Mouse (Mus musculus) frontal cortex, postnatal 14 days (tissue): ENCODE results near the gene Acap1.
A peak's percentile ranks its signal among the peaks of the same experiment; 100 is the strongest.
"Not testable (repeated sequence)": the region's sequence is repeated elsewhere in the genome, so short reads cannot be mapped to it uniquely, and the experiment has no call there.

ENCODE experiments used
- DNase-seq, 2 experiments: peaks; one replicate each; pipeline ENCODE4 v3.0.0; 2022; ENCODE audit warnings: low spot score in 2 of 2

Acap1 gene

DNA sequence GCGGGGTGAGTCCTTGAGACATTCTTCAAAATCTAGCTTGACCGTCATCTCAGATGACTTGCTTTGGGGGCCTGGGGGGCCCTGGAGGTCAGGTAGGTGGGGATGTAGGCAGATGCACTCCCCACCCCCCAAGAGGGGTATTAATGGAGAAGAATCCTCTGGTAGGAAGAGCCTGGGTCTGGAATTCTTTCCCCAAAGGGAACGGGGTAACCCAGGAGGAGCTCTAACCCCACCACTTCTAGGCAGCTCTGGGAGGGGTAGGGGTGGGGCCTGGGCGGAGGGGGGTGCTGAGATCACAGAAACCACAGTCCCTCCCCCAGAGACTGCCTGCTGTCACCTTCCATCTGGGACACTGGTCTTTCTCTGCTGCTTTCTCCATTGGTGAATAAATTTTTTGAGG lies at the start of gene Acap1:
Acap1 (minus strand) TSS at position 249 of the 400 bp plus-strand sequence.
- DNase-seq = no peak

DNA sequence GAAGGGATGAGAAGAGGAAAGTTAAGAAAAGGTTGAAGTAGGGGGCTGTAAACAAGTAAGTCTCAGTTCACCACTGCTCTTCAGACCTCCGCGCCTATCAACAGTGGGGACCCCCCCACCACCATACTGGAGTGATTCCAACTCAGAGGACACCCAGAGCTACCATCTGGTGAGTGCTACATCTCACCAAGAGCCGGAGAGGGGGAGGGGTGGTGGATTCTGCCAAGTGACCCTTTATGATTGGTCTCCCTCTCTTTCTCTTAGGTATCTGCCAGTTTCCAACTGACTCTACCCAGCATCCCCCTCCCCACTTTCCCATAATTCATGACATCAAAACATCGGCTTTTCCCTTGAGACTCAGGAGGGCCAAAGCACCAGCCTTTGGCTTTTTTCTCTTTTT lies 45.6 kb upstream of the Acap1 start:
- DNase-seq = no peak

DNA sequence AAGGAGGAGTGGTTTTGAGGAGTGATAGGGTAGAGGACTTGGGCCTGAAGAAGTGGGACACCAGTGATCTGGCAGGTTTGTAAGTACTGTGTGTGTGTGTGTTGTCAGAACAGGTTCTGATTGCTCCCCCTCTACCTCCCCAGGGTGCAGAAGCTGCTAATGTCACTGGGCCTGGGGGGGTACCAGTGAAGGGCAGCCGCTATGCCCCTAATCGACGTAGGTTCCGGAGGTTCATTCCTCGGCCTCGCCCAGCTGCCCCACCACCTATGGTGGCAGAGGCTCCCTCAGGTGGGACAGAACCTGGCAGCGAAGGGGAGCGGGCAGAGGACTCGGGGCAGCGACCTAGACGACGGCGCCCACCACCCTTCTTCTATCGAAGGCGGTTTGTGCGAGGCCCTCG lies 44.4 kb upstream of the Acap1 start:
- DNase-seq = no peak

DNA sequence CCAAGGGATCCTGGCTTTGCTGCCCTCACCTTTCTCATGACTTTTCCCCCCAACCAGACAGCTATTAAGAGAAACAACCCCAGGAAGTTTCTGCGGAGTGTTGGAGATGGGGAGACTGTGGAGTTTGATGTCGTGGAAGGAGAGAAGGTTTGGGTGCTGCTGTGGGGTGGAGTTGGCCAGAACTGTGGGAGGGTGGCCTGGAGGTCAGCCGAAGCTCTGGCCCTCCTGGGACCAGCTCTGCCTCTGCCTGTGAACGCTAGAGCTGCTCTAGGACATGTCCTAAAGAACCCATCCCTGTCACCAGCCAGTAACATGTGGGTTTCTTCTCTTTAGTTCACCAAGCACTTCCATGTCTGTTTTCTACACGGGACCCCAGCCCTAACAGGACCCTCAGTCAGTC lies 43.8 kb upstream of the Acap1 start:
- DNase-seq = no peak

DNA sequence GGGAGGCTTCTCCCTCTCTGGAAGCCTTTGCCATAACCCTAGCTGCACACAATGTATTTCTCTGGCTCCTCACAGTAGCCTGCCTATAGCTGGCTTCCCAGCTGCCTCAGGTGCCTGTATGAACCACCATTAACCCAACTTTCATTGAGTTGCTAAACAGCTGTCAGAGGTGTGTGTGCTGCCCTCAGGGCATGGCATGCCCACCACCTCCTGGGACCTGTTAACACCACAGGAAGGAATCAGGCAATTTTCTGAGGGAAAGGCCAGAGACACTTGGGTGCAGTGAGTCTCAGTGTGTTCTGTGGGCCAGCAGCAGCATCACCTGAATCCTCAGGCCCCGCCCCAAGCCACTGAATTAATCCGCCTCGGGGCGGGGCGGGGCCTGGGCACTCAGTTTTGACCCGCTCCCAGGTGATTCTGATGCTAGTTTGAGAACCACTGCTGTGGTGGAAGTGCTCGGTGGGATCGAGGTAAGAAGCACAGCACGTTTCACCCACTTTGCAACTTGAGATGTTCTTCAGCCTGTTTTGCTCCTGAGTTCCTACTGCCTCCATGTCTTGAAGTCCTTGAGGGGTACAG lies 43.2 kb upstream of the Acap1 start:
- no peak for DNase-seq

DNA sequence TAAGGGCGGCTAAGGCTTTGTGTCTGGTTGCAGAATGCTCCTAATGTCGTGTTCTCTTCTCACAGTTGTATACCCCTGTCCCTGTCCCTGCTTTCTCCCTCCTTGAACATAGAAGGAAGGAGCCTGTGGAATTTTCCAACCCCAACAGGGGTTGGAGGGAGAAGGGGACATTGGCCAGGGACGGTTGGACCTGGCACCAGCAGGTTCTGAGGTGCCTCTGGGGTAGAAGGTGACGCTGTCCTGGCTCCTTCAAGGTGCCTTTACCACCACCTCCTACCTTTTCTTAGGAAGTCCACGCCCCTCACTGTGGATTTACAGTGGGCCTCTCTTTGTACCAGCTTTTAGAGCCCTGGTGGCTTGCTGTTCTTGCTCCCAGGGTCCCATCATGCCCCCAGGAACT lies 42.5 kb upstream of the Acap1 start:
- DNase-seq = no peak

DNA sequence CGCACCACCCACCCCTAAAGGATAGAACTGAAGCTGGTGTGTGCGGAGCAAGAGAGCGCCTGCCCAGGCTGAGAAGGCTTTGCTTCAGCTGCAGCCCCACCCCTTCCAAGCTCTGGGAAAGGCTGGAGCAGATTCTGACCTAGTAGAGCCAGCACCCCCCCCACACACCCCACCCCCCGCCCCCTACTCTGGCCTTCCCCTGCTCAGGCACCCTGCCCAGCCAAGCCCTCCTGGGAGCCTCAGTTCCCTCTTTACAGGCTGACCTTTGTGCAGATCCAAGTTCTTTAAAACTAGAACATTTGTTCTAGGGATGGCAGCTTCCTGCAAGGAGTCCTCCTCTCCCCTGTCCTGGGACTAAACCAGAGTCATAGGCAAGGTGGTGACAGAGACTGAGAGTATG lies 42.0 kb upstream of the Acap1 start:
- DNase-seq = no peak

DNA sequence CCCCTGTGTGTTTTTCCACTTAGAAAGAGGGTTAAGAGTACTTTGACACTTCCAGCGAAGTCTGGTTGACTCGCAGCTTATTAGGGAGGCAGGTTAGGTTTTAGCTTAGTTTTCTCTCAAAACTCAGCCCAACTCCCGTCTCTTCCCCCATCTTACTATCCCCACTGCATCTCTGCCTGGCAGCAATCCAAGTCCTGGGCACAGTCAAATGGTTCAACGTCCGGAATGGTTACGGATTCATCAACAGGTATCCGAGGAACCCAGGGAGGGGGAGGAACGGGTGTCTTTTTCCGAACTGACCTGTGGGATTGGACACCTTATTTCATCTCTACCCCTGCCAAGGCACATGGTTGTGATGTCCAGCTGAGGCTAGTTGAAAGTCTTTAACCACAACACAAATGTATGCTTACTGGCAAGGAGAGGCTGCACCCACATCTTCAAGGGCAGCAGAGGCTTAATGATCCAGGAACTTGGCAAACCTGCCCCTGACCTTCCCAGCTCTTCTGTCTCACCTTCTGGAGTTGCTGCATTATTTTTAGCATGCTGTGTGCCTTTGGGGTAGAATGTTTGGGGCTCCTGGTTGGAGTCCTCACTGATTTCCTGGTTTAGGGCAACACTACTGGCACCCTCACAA lies 41.5 kb upstream of the Acap1 start:
- no peak for DNase-seq

DNA sequence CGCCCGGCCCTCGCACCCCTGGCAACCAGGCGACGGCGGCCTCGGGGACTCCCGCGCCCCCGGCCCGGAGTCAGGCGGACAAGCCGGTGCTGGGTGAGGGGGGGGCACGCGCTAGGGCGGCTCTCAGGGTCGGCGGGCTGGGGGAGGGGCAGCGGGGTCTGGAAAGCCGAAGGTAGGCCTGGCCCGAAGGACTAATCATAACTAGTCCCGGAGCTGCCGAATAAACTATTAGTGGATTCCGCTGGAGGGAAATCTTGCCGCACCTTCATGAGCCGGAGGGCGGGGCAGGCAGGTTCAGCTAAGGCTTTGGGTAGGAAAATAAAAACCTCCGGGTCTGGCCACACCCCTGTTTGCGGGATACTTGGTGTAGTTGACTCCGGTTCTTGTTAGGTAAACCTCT lies 40.8 kb upstream of the Acap1 start:
- no peak for DNase-seq

DNA sequence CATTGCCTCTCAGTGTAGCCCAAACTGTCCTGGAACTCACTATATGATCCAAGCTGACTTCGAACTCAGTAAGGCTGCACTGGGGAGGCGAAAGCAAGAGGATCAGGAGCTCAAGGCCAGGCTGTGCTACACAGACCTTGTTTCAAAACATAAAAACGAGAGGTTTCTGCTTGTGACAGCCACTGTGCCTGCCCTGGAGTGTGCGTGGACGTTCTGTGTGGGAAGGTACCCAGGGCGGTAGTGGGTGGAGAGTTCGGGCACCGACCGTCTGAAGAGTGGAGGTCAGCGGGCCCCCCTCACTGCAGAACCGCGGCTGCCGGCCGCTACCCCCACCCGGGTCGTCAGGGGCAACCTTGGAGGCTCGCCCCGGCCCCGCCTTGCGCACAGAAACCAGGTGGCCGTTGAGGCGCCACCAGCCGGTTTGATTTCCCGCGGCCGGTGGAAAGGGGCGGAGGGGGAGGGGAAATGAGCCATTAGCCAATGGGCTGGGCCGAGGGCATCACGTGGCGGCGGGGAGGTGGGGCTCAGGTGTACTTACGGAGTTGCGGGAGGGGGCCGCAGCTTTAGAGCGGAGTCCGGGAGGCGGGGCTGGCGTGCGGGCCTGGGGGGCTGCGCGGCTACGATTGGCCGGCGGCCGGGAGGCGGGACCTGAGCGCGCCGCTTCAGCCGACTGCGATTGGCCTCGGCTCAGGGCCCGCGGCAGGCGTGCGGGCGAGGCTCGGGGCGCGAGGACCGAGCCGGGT lies 40.0 kb upstream of the Acap1 start, which contains the start of gene Ybx2:
Ybx2 (plus strand) TSS at position 660 of the 743 bp plus-strand sequence.
- DNase-seq = peak; percentile 77 to 83

DNA sequence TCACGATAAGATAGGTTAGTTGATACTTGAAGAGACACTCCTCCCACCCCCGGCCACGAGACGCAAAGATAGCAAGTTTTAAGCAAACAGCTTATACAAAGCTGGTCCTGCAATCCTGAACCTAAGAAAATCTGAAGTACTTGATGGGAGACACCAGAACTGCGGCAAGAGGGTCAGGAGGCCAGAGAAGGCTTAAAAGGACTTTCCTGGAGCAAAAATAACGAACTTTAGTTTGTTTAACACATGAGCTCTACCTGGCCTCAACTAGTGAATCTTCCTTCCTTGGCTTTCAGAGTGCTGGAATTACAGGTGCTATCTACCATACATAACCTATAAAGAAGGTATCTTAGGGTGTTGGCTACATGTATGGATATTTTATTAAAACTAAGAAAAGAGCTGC lies 39.3 kb upstream of the Acap1 start:
- no peak for DNase-seq

DNA sequence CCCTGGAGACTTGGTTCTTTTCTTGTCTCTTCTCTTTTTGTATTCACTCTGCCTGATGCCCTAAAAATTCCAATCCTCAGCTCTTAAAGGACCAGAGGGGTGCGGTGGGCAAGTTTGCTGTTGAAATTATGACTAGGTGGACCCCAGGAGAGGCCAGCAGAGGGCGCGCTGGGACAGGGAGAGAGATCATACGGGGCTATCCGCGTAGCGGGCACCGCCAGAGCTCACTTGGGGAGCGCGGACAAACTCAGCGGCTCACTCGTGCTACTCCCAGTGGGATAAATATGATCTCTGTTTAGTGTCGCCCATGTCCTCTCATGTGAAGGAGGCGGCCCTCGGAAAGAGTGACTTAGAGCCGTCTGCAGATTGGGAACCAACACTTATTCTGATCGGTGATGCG lies 38.8 kb upstream of the Acap1 start:
- peak; percentile 74 to 88 for DNase-seq

DNA sequence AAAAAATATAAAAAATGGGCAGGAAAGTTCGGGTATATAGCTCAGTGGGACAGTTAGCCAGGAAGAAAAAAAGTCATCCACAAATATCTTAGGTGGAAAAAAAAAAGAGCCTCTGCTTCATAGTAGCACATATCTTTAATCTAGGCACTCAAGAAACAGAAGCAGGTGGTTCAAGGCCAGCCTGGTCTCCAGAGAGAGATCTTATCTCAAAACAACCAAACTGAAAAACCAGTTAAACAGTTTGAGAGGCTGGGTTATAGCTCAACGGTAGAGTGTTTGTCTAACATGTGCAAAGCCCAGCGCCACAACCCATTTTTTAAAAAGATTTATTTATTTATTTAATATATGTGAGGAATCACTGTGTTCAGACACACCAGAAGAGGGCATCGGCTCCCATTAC lies 37.7 kb upstream of the Acap1 start:
- DNase-seq = no peak

DNA sequence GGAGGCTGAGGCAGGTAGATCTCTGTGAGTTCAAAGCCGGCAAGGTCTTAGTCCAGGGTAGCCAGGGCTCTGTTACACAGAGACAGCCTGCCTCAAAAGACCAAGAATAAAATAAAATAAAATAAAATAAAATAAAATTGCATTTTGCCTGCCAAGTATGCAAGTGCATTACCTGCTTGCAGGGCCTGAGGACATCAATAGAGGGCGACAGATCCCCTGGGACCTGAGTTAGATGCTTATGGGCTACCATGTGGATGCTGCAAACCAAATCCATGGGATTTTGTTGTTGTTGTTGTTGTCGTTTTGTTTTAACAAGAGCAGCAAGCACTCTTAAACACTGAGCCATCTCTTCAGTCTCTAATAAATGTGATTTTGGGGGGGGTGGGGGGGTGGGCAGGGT lies 36.9 kb upstream of the Acap1 start:
- no peak for DNase-seq

DNA sequence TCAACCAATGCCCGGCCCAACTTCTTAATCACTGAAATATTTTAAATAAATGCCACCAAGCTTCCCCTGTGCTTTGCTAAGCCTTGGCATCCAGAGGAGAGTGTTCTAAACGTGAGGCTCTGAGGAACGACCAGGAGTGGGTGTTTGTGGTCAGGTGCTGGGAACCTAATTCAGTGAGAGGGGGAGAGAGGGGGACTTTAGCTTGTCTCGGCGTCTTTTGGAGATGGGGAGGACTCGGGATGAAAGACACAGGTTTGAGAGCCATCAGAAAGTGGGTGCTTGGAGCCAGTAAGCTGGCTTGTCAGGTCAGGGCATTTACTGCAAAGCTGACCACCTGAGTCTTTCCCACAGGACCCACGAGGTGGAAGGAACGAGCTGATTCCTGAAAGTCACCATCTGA lies 36.4 kb upstream of the Acap1 start:
- no peak for DNase-seq

DNA sequence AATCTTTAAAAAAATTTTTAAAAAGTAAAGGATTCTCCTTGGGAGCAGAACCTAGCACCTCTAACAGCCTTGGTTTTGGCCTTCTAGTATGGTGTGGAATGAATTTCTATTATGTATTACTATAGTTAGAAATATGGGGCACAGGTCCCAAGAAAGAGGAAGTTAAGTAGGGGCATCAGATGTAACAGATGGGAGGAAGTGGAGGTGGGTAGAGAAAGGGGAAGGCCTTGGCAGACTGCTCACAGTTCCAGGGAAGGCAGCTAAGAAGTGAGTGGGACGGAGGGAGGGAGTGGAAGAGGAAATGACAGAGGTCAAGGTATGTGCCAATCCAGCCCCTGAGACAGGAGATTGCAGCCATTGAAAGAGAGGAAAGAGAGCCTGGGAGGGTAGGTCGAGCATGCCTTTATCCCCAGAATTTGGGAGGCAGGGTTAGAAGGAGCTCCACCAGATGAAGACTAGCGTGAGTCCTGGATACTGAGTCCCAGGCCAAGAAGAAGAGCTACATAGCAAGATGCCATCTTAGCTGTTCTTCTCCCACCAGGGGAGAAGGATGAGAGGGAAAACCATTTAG lies 35.7 kb upstream of the Acap1 start:
- no peak for DNase-seq

DNA sequence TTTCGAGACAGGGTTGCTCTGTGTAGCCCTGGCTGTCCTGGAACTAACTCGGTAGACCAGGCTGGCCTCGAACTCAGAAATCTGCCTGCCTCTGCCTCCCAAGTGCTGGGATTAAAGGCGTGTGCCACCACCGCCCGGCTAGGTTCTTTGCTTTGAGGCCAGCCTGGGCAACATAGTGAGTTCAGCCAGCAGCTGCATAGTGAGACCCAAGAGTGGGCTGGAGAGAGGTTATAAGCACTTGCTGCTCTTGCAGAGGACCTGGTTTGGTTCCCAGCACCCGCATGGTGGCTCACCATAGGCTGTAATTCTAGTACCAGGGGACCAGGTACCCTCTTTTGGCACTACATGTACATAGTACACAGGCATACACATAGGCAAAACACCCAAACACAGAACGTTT lies 34.8 kb upstream of the Acap1 start:
- DNase-seq = not testable (repeated sequence)

DNA sequence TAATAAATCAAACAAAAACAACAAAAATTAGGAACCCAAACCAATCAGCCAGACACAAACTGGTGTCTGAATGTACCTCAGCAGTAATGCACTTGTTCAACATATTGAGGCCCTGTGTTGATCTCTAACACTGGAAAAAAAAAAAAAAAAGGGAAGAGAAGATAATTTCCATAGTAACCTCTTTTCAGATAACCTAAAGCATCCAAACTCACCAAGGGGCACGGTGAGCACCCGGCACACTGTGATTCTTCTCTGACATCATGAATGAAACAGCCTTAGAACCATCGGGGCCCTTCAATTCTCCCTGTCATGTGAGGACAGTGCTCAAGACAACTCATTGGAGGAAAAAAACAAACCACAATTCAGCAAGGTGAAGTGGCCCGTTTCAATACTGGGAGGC lies 34.4 kb upstream of the Acap1 start:
- DNase-seq = no peak

DNA sequence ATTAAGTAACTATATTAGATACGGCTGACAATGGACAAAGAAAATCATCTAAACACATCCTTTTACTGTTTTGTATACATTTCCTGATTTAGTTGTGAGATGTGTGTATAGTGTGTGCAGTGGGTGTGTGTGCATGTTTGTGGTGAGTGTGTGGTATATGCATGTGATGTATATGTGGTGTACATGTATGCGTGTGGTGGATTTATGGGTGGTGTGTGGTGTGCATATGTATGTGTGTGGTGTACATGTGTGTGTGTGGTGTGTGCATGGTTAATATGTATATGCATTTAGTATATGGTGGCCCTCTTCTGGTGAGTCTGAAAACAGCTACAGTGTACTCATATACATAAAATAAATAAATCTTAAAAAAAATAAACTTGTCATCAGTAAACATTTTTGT lies 32.2 kb upstream of the Acap1 start:
- DNase-seq = no peak

DNA sequence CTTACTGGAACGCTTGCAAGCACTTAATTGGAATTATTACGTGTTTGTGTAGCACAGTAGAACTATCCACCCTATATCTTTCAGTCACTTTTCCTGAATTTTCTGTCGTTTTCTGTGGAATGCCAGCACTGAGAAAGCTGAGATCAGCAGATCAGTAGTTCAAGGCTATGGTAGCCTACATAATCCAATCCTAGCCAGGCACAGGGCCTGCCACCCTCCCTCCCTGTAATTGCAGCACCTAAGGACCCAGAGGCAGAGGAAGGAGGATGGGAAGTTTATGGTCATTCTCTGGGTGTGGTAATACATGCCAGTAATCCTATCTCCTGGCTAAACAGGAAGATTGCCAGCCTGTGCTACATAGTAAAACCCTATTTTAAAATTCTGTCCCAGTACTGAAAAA lies 27.5 kb upstream of the Acap1 start:
- no peak for DNase-seq

DNA sequence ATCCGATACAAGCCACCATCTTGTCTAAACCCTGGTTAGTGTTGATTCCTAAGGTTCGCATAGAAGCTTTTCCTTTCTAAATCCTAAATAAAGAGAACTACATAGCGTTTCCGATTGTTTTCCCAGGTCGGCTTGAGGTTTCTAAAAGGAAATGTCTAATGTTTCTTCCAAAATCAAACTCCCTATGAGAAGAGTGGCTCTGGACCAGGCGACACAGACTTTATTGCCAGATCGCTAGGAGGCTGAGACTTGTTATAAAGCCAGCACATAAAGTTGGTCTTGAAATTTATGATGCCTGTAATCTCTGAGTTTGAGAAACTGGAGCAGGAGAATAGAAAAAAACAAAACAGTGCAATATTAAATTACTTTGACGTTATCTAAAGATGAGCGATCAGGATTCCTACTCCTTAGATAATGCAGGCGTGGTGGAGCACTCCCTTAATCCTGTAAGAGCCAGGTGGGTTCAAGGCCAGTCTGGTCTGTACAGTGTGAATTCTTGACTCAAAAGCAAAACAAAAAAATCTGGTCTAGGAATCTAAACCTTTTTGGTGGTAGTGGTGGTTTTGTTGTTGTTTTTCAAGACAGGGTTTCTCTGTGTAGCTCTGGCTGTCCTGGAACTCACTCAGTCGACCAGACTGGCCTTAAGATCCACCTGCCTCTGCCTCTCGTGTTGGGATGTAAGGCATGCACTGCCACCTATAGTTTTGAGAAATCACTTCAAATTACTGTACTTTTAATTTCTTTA lies 26.8 kb upstream of the Acap1 start:
- DNase-seq = no peak
